Mouse (Mus musculus) CD4-positive helper T cell, adult 2 months (primary cell): ENCODE measurements around the gene Pam.
"Not testable (repeated sequence)": the region's sequence is repeated elsewhere in the genome, so short reads cannot be mapped to it uniquely, and the experiment has no call there.

Experiments
- DNase-seq: peaks from one replicate; pipeline ENCODE4 v3.0.0-alpha.2; 2012; ENCODE audit warnings: low read depth, missing footprints, low spot score

The Pam gene

DNA sequence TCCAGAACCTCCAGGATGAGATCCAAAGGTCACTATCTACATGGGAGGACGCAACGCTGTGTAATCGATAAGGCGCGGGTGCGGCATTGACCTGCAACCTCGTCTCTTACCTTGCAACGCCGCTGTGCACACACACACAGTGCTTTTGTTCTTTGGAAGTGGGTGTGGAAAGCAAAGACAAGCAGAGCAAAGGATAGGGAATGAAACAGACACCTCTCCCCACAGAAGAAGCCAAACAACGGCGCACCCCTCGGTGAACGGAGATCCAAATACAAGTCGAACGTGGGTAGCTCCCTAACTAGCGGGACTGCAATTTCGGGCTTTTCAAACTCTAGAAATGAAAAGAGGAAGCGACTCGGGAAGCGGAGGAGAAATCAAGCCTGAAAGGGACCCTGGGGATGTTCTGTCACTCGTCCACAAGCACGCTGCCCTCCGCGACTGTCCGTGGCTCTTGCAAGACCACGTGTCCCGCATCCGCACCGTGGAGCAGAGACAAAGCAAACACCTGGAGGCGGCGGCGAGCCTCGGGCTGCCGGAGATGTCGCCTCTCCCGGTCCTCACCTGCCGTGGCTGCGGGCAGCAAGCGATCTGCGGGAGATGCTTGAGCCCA lies 326.0 kb downstream of the Pam start:
- DNase-seq = no peak

GRCm38 (mm10) chr1:97768906-97769293 lies 326.5 kb downstream of the Pam start:
- peak; percentile 67 for DNase-seq

DNA sequence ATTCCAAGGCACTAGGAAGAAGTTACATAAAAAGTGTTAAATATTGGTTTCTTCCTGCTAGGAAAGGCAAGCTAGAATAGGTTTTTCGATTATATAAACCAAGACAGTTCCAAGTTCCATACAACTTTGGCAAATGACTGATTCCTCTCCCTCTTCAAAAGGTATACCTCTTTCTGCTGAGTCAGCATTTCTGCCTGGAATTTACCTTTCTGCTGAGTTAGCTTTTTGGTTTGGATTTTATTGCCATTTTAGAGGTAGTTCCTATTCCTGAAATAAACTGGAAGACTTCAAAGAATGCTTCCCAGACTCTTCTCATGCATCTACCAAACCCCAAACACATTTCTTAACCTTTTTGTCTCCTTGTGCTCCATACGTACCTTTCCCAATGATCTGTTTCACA lies 327.4 kb downstream of the Pam start:
- DNase-seq = peak; percentile 19

GRCm38 (mm10) chr1:97765712-97766111 lies 329.7 kb downstream of the Pam start:
- not testable (repeated sequence) for DNase-seq

- no peak for DNase-seq
These were observed 334.0 kb downstream of the Pam start for GRCm38 (mm10) chr1:97761477-97761876.

DNA sequence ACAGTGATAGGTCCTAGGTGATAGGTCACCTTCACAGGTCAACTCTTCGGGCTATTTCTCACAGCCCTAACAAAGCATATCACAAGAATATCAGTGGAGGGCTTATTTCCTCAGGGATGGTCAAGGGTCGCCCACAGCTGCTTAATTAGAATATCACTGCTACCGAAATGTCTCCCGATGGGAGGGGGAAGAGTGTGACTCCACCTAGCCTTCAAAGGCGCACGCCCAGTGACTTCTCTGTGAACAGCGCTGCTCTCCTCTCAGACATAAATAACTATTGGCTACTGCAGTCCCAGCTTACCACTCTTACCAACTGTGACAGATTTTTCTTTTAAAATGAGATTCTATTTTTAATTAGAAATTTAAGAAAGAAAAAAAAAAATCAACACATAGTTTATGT lies 334.8 kb downstream of the Pam start:
- DNase-seq = no peak

DNA sequence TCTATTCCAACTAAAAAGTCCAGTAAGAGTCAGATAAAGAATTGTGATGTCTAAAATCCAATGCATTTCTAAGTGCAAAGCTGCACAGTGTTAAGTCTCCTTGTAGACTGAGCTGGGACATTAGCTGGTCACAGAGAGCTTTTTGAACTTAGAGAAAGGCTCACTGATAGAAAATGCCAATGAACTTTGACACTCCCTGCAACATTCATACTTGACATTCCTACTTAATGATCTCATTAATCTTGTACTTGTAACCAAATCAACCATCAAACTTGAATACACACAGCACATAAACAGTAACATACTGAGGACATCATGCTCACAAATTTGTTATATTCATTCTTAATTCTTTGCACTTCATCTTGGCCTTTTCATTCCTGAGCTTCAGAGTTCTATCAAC lies 335.6 kb downstream of the Pam start:
- no peak for DNase-seq

GRCm38 (mm10) chr1:97754392-97754791 lies 341.1 kb downstream of the Pam start:
- no peak for DNase-seq

DNA sequence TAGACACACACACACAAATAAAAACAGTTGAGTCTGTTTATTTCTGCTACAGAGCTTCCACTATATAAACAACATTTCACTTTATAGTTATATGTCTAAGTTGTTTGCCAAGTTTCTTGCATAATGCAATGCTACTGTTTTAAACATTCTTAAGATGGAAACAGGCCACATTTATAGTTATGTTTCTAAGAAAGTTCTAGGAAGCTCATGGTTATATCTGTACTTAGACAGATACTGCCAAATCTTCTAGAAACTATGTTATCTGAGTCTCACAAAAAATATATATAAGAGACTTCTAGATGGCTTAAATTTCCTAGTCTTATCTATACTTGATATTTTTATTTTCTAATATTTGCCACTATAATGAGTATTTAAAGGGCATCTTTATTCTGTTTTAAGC lies 342.2 kb downstream of the Pam start:
- DNase-seq = no peak

DNA sequence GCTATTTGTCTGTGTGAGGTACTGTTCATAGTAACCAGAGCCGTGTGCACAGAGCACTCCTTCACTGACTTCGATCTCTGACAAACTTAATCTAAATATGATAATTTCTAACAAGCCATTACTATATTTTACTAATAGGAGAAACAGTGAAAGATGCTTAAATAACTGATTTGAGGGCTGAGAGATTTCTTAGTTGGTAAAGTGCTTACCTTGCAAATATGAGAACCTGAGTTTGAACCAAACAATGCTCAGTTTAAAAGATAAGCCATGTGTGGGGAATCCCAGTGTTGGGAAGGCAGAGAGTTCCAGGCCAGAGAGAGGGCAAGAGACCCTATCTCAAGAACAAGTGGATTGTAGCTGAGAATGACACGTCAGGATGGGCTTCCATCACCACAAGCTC lies 347.3 kb downstream of the Pam start:
- DNase-seq = no peak

DNA sequence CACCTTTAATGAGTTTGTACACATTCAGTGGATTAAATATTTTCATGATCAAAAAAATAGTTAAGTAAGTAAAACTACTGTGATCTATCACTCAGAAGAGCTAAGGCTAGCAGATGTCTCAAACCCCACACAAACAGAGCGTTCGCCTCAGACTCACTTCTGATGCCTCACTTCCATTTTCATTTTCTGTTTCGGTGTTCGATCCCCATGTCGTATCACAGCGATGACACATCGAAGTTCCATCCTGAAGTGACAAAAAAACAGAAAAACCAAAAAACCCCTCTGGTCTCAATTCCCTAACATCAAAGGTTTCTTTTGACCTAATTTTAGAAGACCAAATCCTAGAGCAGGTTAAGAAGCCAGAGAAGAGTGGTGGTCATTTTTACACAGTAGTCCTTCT lies 349.2 kb downstream of the Pam start:
- DNase-seq = peak; percentile 55

DNA sequence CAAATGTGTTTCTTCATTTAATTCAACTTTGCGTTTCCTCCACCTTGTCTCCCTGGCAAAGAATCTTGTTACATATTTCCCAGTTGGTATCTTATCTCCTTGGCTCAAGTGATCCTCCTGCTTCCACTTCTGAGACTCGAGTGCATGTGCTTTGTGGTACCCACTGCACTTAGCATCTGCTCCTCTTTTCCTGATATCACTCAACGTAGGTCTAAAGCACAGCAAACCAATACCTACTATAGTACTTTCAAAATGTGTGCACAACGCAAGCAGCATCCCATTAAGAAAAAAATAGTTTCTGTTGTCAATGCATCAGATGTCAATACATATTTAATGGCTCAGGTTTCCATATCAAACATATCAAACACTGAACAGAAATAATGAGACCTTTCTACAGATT lies 349.7 kb downstream of the Pam start:
- no peak for DNase-seq
